Mouse (Mus musculus): ENCODE results near the gene Cmya5. TPM values are rescaled to one million over a fixed set of nuclear protein-coding genes. Genes with fewer than 3 reads are reported as not detected.

The Cmya5 gene
- total RNA-seq, 2 experiments from 2014 or later = not detected

DNA sequence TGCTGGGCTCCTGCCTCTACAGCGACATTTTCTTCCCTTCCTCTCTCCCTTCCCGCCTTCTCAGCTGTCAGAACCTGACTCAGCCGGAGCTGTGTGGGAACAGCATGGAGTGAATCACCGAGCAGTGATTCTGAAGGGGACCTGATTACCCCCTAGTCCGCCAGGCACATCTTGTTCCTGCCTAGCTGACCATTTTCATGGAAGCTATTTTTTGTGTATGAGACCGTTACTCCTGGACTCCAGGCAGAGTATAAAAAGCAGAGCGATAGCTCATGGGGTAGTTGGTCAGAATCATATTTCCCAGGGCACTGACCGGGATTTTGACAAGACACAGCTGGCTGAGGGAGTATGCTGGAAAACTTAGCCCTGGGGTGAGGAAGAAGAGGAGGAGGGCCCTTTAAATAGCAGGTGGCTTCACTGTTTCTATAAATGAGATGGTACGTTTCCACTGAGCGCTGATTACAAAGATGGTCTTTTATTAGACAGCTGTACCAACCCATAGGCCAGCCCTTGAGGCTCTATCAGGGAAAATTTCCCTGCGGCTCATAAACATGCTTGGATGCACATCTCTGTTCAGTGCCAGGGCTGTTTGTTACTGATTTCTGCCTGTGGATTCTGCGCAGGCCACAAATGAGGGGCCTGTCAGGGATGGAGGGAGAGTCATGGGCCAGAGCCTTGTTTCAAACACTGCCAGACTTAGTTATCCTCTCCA, 143.7 kb downstream of the Cmya5 start:
- no peak for ATAC-seq (replicated peaks; ENCODE audit: poor library complexity, severe bottlenecking)

DNA sequence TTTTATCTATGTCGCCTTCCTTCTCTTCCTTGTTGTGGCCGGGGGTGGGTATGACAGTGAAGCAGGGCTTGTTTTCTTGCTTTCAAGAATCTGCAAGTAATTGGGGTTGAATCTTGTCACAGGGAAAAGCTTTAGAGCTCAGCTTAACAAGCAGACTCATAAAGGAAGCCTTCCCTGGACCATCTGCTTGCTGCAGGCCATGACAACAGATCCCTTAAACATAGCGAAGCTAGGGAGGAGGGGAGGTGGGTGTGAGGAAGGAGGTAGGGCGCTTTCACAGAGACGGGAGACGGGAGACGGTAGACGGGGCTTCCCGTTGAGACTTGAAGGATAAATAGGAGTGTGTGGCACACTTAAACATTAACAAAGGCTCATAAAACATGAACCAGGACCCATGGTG, 144.7 kb downstream of the Cmya5 start:
- ATAC-seq (replicated peaks; ENCODE audit: poor library complexity, severe bottlenecking) = no peak

- no peak for ATAC-seq (replicated peaks; ENCODE audit: poor library complexity, severe bottlenecking)
Measured at GRCm38 (mm10) chr13:92994743-92995142, 149.8 kb downstream of the Cmya5 start.

DNA sequence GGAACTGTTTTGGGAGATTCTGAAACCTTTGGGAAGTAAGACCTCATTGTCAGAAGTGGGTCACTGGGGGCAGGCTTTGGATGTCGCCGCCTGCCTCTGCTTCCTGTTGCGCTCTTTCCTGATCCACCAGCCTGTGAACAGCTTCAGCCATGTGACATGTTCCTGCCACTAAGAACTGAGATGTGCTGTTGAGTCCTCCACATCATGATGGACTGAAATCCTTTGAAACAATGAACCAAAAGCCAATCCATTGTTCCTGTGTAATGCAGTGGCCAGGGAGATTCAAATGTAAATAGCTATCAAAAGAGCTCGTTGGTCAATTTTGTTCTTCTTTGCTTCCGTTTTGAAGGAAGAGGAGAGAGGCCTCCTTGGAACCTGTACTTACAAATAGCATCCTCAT, 151.7 kb downstream of the Cmya5 start:
- ATAC-seq (replicated peaks; ENCODE audit: poor library complexity, severe bottlenecking) = no peak

Other genes with a start within 250 kb of the Cmya5 start
- 89.4 and 91.3 TPM in 2 replicates for gene Tent2, start 47.7 kb upstream of the Cmya5 start, total RNA-seq (2014; fragmentation: Nextera tagmentation)
- 41.5 and 50.1 TPM in 2 replicates for gene Tent2, start 47.7 kb upstream of the Cmya5 start, total RNA-seq (2017)
- 11.0 and 13.0 TPM in 2 replicates for gene Homer1, start 154.9 kb upstream of the Cmya5 start, total RNA-seq (2014; fragmentation: Nextera tagmentation)
- gene Homer1, start 154.9 kb upstream of the Cmya5 start, total RNA-seq (2017) = 13.7 and 18.4 TPM in 2 replicates

Measured in granulocyte monocyte progenitor cell, adult 5-6 weeks (primary cell).